Mouse (Mus musculus) limb, embryonic 14.5 days (tissue): Measurements from ENCODE around the gene Gm4491. TPM values are rescaled to one million over a fixed set of nuclear protein-coding genes. Genes with fewer than 3 reads are reported as not detected.
A peak's percentile ranks its signal among the peaks of the same experiment; 100 is the strongest.

Source experiments
- ATAC-seq: fragments of 200-750 bp; cut with Nextera tagmentation; 2 replicates; pipeline ENCODE4 v1.8.0; 2017; ENCODE audit warnings: low read depth, moderate number of reproducible peaks, moderate TSS enrichment; ENCODE audit not compliant: low FRiP score
- DNase-seq: peaks from one replicate; pipeline ENCODE4 v3.0.0-alpha.2; 2015; ENCODE audit warnings: low spot score
- H3K27ac ChIP-seq: fragments of 300-500 bp; sonication (generic); replicated peaks from 2 replicates; pipeline ENCODE4 v1.5.1; 2014; ENCODE audit warnings: low read depth, mild to moderate bottlenecking, low read length, moderate library complexity, mixed read lengths
- H3K27me3 ChIP-seq: fragments of 300-500 bp; sonication (generic); 2 replicates; pipeline ENCODE4 v1.6.1; 2014; ENCODE audit warnings: low read length, mixed read lengths; ENCODE audit not compliant: control insufficient read depth, insufficient read depth
- H3K36me3 ChIP-seq: fragments of 300-500 bp; sonication (generic); 2 replicates; pipeline ENCODE4 v1.6.1; 2014; ENCODE audit warnings: mild to moderate bottlenecking, low read length, moderate library complexity, mixed read lengths; ENCODE audit not compliant: control insufficient read depth, insufficient read depth
- H3K4me1 ChIP-seq: fragments of 300-500 bp; sonication (generic); 2 replicates; pipeline ENCODE4 v1.6.1; 2014; ENCODE audit warnings: antibody characterized with exemption, low read length, mixed read lengths; ENCODE audit not compliant: control insufficient read depth, insufficient read depth
- H3K4me2 ChIP-seq: fragments of 300-500 bp; sonication (generic); replicated peaks from 2 replicates; pipeline ENCODE4 v1.6.1; 2014; ENCODE audit warnings: low read depth, mild to moderate bottlenecking, low read length, moderate library complexity; ENCODE audit not compliant: severe bottlenecking
- H3K4me3 ChIP-seq: fragments of 300-500 bp; sonication (generic); replicated peaks from 2 replicates; pipeline ENCODE4 v1.5.1; 2014; ENCODE audit warnings: low read length
- H3K9ac ChIP-seq: fragments of 300-500 bp; sonication (generic); 2 replicates; pipeline ENCODE4 v1.6.1; 2014; ENCODE audit warnings: mild to moderate bottlenecking, low read depth, low read length, moderate library complexity; ENCODE audit not compliant: severe bottlenecking
- H3K9me3 ChIP-seq: fragments of 300-500 bp; sonication (generic); 2 replicates; pipeline ENCODE4 v1.6.1; 2016; ENCODE audit warnings: low read length; ENCODE audit not compliant: control insufficient read depth
- POLR2A ChIP-seq: fragments of 200-500 bp; IDR thresholded peaks from 2 replicates; pipeline ENCODE4 v1.8.0; 2012; ENCODE audit warnings: inconsistent platforms, mild to moderate bottlenecking, moderate library complexity, borderline replicate concordance; ENCODE audit not compliant: insufficient read depth, insufficient read length; ENCODE audit errors: extremely low read depth
- WGBS: fragments of 180-500 bp; shearing (Covaris S2); extraction: QIAGEN DNeasy Blood & Tissue Kit; methylation state at CpG from one replicate; pipeline ENCODE4 v1.1.7; 2014; 5-methylcytosine and 5-hydroxymethylcytosine counted together
- polyA plus RNA-seq, 2 experiments: library from polyadenylated mRNA; depleted of rRNA in 1 of 2; stranded (reverse) in 1 of 2; unstranded in 1 of 2; fragments of >200 nt; fragmentation: Nextera tagmentation in 1 of 2; extraction: Ambion mirVana in 1 of 2; gene quantifications; 2 replicates each; pipeline versions ENCODE4 v1.2.1 to v1.2.3; 2012 to 2014

The Gm4491 gene
- polyA plus RNA-seq, 2 experiments = not detected

GRCm38 (mm10) chr14:57135265-57135664, 19.6 kb upstream of the Gm4491 start:
- TF ChIP-seq POLR2A = no peak
- no peak for DNase-seq
- Histone ChIP-seq H3K27ac (no peak overlapping the region), H3K4me3 (no peak overlapping the region), H3K9me3 (no peaks in the 10 kb centered on the region), H3K4me2 (no peak overlapping the region), H3K36me3 (no peaks in the 10 kb centered on the region), H3K9ac (no peak overlapping the region), H3K4me1 (no peaks in the 10 kb centered on the region), H3K27me3 (peaks cover 36% of the 10 kb centered on the region)
- WGBS = 65% methylated on average over 8 of the region's 8 CpGs
- no peak for ATAC-seq

GRCm38 (mm10) chr14:57133161-57133661, 17.5 kb upstream of the Gm4491 start, which contains the start of gene Gjb6:
Gene Gjb6, minus strand, starts transcription at chr14:57133611.
- Histone ChIP-seq H3K9ac (peak within 1 kb of the TSS; percentile 43), H3K36me3 (no peaks in the 10 kb centered on the region), H3K9me3 (no peaks in the 10 kb centered on the region), H3K4me2 (peak within 1 kb of the TSS; percentile 72), H3K27ac (no peak within 1 kb of the TSS), H3K4me1 (no peaks in the 10 kb centered on the region), H3K4me3 (peak within 1 kb of the TSS; percentile 38), H3K27me3 (peaks cover 36% of the 10 kb centered on the region)
- no peak for TF ChIP-seq POLR2A
- ATAC-seq = no peak
- 1% methylated on average over 30 of the region's 33 CpGs for WGBS
- no peak for DNase-seq

GRCm38 (mm10) chr14:57127383-57127782, 11.7 kb upstream of the Gm4491 start:
- 43% methylated on average over 4 of the region's 4 CpGs for WGBS
- H3K4me2 ChIP-seq = no peak overlapping the region
- no peaks in the 10 kb centered on the region for H3K4me1 ChIP-seq
- H3K9me3 ChIP-seq = no peaks in the 10 kb centered on the region
- H3K27ac ChIP-seq = no peak overlapping the region
- no peaks in the 10 kb centered on the region for H3K36me3 ChIP-seq
- ATAC-seq = peak; percentile 41; the same call in 1 of the 2 replicates
- TF ChIP-seq POLR2A = no peak
- H3K4me3 ChIP-seq = no peak overlapping the region
- H3K9ac ChIP-seq = no peak overlapping the region
- peak; percentile 45 for DNase-seq
- H3K27me3 ChIP-seq = peaks cover 12% of the 10 kb centered on the region

GRCm38 (mm10) chr14:57122295-57122694, 6.6 kb upstream of the Gm4491 start:
- DNase-seq = no peak
- Histone ChIP-seq H3K27ac (no peak overlapping the region), H3K9ac (no peak overlapping the region), H3K9me3 (no peaks in the 10 kb centered on the region), H3K36me3 (no peaks in the 10 kb centered on the region), H3K4me2 (no peak overlapping the region), H3K4me1 (0 out of 2 replicates have a peak, but pooled peaks cover 4% of the 10 kb centered on the region), H3K27me3 (no peaks in the 10 kb centered on the region), H3K4me3 (no peak overlapping the region)
- 85% methylated on average over 7 of the region's 7 CpGs for WGBS
- TF ChIP-seq POLR2A = no peak
- ATAC-seq = no peak

- no peak for TF ChIP-seq POLR2A
- 7% methylated on average over 4 of the region's 4 CpGs for WGBS
- Histone ChIP-seq H3K4me1 (no peaks in the 10 kb centered on the region), H3K27me3 (peaks cover 34% of the 10 kb centered on the region), H3K9me3 (no peaks in the 10 kb centered on the region), H3K4me3 (no peak overlapping the region), H3K36me3 (no peaks in the 10 kb centered on the region), H3K4me2 (no peak overlapping the region), H3K9ac (no peak overlapping the region), H3K27ac (no peak overlapping the region)
- DNase-seq = peak; percentile 72
- no peak for ATAC-seq
Observed at GRCm38 (mm10) chr14:57109194-57109593, 6.5 kb downstream of the Gm4491 start.
